Mouse (Mus musculus) kidney, embryonic 16.5 days (tissue): ENCODE measurements around the gene Zfp558. TPM values are rescaled to one million over a fixed set of nuclear protein-coding genes. Genes with fewer than 3 reads are reported as not detected.
"Not testable (repeated sequence)": the region's sequence is repeated elsewhere in the genome, so short reads cannot be mapped to it uniquely, and the experiment has no call there.

Experiments used
- ATAC-seq: fragments of 200-750 bp; cut with Nextera tagmentation; 2 replicates; pipeline ENCODE4 v1.8.0; 2017; ENCODE audit warnings: moderate TSS enrichment; ENCODE audit not compliant: low FRiP score, low TSS enrichment
- H3K27ac ChIP-seq: fragments of 300-500 bp; sonication (generic); 2 replicates; pipeline ENCODE4 v1.5.1; 2014; ENCODE audit warnings: low read length
- H3K27me3 ChIP-seq: fragments of 300-500 bp; sonication (generic); 2 replicates; pipeline ENCODE4 v1.6.1; 2014; ENCODE audit warnings: low read length, control low read depth, mixed read lengths; ENCODE audit not compliant: insufficient read depth
- H3K36me3 ChIP-seq: fragments of 300-500 bp; sonication (generic); 2 replicates; pipeline ENCODE4 v1.6.1; 2014; ENCODE audit warnings: low read length, control low read depth, mixed read lengths; ENCODE audit not compliant: insufficient read depth
- H3K4me1 ChIP-seq: fragments of 300-500 bp; sonication (generic); 2 replicates; pipeline ENCODE4 v1.6.1; 2014; ENCODE audit warnings: low read length, control low read depth, mixed read lengths; ENCODE audit not compliant: insufficient read depth
- H3K4me2 ChIP-seq: fragments of 300-500 bp; sonication (generic); replicated peaks from 2 replicates; pipeline ENCODE4 v1.6.1; 2014; ENCODE audit warnings: low read depth, low read length
- H3K4me3 ChIP-seq: fragments of 300-500 bp; sonication (generic); 2 replicates; pipeline ENCODE4 v1.5.1; 2014; ENCODE audit warnings: mild to moderate bottlenecking, low read length
- H3K9ac ChIP-seq: fragments of 300-500 bp; sonication (generic); replicated peaks from 2 replicates; pipeline ENCODE4 v1.6.1; 2014; ENCODE audit warnings: low read length
- H3K9me3 ChIP-seq: fragments of 300-500 bp; sonication (generic); 2 replicates; pipeline ENCODE4 v1.6.1; 2016; ENCODE audit warnings: low read length, control low read depth
- WGBS: fragments of 180-500 bp; shearing (Covaris S2); extraction: QIAGEN DNeasy Blood & Tissue Kit; methylation state at CpG from one replicate; pipeline ENCODE4 v1.1.7; 2014; 5-methylcytosine and 5-hydroxymethylcytosine counted together
- polyA plus RNA-seq: library from polyadenylated mRNA; unstranded; fragments of >200 nt; fragmentation: Nextera tagmentation; extraction: Ambion mirVana; gene quantifications from 2 replicates; pipeline ENCODE4 v1.2.1, GENCODE M21; 2015

Gene Zfp558
- 6.2 and 6.7 TPM in 2 replicates for polyA plus RNA-seq

DNA sequence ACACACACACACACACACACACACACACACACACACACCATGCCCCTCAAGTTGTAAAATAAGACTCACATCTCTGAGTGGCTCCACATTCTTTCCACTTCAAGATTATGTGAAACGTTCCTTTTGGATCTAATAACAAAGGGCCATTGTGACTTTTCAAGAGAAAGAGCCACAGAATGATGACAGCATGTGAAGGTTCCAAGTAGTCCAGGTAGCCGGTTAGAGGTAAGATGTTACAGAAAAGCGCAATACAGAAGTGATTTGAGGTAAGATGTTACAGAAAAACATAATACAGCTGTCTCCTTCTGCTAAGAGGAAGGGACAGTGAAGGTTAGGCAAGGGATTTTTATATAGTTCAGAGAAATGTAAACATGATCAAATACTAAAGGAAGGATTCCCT, at the start of gene Zfp558, which contains the start of gene Mbd3l1:
Gene Zfp558, minus strand, starts transcription at position 101 of the 400 bp plus-strand sequence.
Gene Mbd3l1, plus strand, starts transcription at position 192 of the 400 bp plus-strand sequence.
- no peaks in the 10 kb centered on the region for H3K9me3 ChIP-seq
- H3K4me3 ChIP-seq, result no peak within 1 kb of the TSS
- no peak within 1 kb of the TSS for H3K9ac ChIP-seq
- H3K4me2 ChIP-seq, result no peak within 1 kb of the TSS
- WGBS, result 77% methylated on average over 3 of the region's 3 CpGs
- ATAC-seq, result no peak
- no peak within 1 kb of the TSS for H3K27ac ChIP-seq
- H3K27me3 ChIP-seq, result no peaks in the 10 kb centered on the region; the same call in 1 of the 2 replicates
- no peaks in the 10 kb centered on the region; the same call in 1 of the 2 replicates for H3K4me1 ChIP-seq
- no peaks in the 10 kb centered on the region for H3K36me3 ChIP-seq

DNA sequence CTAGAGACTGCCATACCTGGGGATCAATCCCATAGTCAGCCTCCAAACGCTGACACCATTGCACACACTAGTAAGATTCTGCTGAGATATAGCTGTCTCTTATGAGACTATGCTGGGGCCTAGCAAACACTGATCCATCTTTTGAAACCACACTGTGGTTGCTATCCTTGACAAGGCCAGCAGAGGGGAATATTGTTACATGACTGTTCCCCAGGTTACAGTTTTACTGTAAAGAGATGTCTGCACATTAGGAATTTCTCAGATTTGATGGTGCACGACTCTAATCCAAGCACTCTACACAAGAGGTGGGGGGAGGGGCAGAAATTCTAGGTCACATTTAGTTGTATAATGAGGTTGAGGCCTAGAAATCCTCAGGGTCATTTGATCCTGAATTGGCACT, 30.0 kb upstream of the Zfp558 start:
- H3K4me2 ChIP-seq, result no peak overlapping the region
- no peaks in the 10 kb centered on the region for H3K27me3 ChIP-seq
- ATAC-seq, result no peak
- H3K4me1 ChIP-seq, result no peaks in the 10 kb centered on the region
- no peak overlapping the region for H3K9ac ChIP-seq
- whole genome bisulfite sequencing, result 42% methylated on average over 2 of the region's 2 CpGs
- H3K4me3 ChIP-seq, result no peak overlapping the region
- H3K9me3 ChIP-seq, result no peaks in the 10 kb centered on the region
- no peaks in the 10 kb centered on the region for H3K36me3 ChIP-seq
- H3K27ac ChIP-seq, result no peak overlapping the region

DNA sequence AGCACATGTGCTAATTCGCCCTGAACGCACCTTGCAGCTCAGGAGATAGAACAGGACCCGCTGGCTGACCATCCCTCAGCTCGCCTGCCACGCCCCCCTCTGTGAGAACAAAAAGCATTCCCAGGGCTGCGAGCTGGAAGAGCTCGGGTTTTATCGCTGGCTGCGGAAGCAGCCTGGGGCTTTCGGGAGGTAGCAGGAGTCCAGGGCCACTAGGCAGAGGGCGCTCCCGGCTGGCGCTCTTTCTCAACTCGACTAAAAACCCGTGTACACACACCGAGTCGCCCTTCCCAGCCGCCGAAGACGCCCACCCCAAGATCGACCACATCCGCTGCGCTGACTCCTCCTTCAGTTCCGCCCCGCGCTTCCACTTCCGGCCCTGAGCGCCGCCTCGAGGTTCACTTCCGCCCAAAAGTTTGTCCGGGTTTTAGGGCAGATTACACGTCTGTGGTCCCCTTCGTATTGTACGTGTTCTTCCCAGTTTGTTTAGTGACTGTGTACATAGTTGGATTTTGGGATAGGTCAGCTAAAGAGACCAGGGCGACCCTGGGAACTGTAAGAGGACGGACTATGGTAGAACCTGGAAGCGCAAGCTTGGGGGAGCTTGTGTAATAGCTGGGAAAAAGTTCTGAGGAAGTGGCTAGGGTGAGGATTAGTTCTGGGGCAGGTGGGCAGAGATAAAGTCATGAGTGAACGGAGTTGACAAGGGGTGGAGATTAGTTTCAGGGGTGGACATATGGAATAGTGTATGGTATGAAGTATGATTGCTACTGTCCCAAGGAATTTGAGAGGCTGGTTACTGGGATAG, 4.5 kb downstream of the Zfp558 start:
- 5% methylated on average over 39 of the region's 39 CpGs for WGBS
- ATAC-seq, result peak; percentile 99
- Histone ChIP-seq H3K9ac (peak overlapping the region; percentile 78), H3K4me1 (peaks cover 5% of the 10 kb centered on the region), H3K9me3 (no peaks in the 10 kb centered on the region), H3K27me3 (no peaks in the 10 kb centered on the region; the same call in 1 of the 2 replicates), H3K4me2 (peak overlapping the region; percentile 79), H3K27ac (peak overlapping the region; percentile 93), H3K36me3 (0 out of 2 replicates have a peak, but pooled peaks cover 2% of the 10 kb centered on the region), H3K4me3 (peak overlapping the region; percentile 70)

DNA sequence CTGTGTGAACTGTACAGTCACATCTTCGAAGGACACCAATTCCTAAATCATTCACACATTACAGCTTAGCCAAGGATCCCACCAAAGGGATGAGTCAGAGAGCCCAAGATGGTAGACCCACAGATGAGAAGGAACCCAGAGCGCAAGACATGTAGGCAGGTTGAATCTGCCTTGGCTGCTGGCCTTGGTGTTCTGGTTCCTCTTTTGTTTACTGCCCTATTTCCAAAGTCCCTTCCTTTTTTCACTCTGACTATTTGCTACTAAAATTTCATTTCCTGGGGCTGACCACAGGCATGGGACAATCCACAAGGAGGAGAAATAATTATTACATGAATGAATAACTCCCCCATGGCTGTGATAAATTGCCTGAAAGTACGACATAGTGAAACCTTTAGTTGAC, 10.1 kb downstream of the Zfp558 start:
- no peak overlapping the region for H3K27ac ChIP-seq
- H3K9me3 ChIP-seq, result peaks cover 9% of the 10 kb centered on the region
- peaks cover 16% of the 10 kb centered on the region; the same call in 1 of the 2 replicates for H3K36me3 ChIP-seq
- no peak overlapping the region for H3K4me3 ChIP-seq
- WGBS, result 70% methylated on average over 3 of the region's 3 CpGs
- no peak for ATAC-seq
- H3K4me1 ChIP-seq, result peaks cover 4% of the 10 kb centered on the region
- H3K4me2 ChIP-seq, result no peak overlapping the region
- no peaks in the 10 kb centered on the region for H3K27me3 ChIP-seq
- H3K9ac ChIP-seq, result no peak overlapping the region

DNA sequence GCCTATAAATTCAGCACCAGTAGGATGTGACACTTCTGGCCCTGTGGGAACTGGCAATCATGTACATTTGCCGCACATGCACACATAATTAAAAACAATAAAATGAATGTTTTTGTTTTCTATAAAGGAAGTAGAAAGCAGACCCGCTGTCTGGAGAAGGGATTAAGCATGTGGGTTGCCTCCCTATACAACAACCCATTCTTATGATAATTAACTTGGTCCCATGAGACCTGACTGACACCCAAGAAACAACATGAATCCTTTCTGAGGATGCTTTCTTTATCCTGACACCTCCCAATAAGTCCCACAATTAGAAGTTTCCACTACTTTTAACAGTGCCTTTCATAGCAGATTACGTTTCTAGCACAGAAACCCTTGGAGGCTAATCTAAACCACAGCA, 10.7 kb downstream of the Zfp558 start:
- no peak overlapping the region for H3K27ac ChIP-seq
- H3K27me3 ChIP-seq, result no peaks in the 10 kb centered on the region
- no peak overlapping the region for H3K9ac ChIP-seq
- ATAC-seq, result no peak
- no peak overlapping the region for H3K4me3 ChIP-seq
- H3K9me3 ChIP-seq, result peaks cover 10% of the 10 kb centered on the region
- WGBS, result 79% methylated on average over 3 of the region's 3 CpGs
- peaks cover 19% of the 10 kb centered on the region; the same call in 1 of the 2 replicates for H3K36me3 ChIP-seq
- no peak overlapping the region for H3K4me2 ChIP-seq
- no peaks in the 10 kb centered on the region for H3K4me1 ChIP-seq

DNA sequence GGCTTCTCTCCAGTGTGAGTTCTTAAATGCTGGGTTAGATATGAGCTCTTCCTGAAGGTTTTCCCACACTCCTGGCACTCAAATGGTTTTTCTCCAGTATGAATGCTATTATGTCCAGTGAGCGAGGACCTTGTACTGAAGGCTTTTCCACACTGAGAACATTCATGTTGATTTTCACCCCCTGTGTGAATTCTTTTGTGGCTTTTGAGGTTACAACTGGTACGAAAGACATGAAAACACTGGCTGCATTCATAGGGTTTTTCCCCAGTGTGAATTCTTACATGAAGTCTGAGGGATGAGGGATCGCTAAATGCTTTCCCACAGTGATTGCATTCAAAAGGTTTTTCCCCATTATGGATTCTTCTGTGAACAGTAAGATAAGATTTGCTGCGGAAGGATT, 21.5 kb downstream of the Zfp558 start:
- H3K4me2 ChIP-seq, result no peak overlapping the region
- no peaks in the 10 kb centered on the region for H3K27me3 ChIP-seq
- WGBS, result 96% methylated on average over 4 of the region's 4 CpGs
- peaks cover 7% of the 10 kb centered on the region for H3K9me3 ChIP-seq
- peaks cover 34% of the 10 kb centered on the region for H3K36me3 ChIP-seq
- H3K4me1 ChIP-seq, result no peaks in the 10 kb centered on the region
- H3K9ac ChIP-seq, result no peak overlapping the region
- ATAC-seq, result no peak
- H3K27ac ChIP-seq, result no peak overlapping the region
- H3K4me3 ChIP-seq, result no peak overlapping the region

DNA sequence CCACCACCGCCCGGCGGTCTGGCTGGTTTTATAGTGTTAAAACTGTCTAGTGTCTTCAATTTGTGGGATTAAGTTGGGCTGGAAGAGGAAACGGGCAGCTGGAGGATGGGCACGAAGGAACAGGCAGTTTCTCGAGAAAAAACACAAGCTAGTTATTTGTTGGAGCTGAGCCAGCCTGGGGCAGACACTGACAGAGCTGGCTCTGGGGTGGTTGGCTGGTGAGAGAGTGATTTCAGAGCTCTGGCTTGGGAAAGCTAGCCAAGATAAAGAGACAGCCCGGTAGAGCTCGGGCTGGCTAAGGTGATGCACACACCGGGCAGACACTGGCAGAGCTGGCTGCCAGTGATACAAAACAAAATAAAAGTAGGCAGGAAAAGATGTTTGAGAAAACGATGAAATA, 46.4 kb downstream of the Zfp558 start:
- H3K9ac ChIP-seq, result no peak overlapping the region
- 87% methylated on average over 10 of the region's 10 CpGs for WGBS
- H3K27me3 ChIP-seq, result no peaks in the 10 kb centered on the region
- ATAC-seq, result no peak
- no peaks in the 10 kb centered on the region for H3K9me3 ChIP-seq
- no peak overlapping the region for H3K4me3 ChIP-seq
- H3K4me2 ChIP-seq, result no peak overlapping the region
- H3K4me1 ChIP-seq, result no peaks in the 10 kb centered on the region
- no peaks in the 10 kb centered on the region for H3K36me3 ChIP-seq
- no peak overlapping the region for H3K27ac ChIP-seq

DNA sequence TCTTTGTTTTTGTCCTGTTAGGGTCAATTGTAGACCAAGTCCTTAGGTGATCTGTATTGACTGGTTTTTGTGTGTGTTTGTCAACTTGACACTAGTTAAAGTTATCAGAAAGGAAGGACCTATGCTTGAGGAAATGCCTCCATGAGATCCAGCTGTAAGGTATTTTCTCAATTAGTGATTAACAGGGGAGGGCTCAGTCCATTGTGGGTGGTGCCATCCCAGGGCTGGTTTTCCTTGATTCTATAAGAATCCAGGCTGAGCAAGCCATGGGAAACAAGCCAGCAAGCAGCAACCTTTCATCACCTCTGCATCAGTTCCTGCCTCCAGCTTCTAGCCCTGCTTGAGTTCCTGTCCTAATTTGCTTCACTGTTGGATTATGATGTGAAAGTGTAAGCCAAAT, 47.7 kb downstream of the Zfp558 start, which contains the start of gene Mbd3l2:
Gene Mbd3l2, plus strand, starts transcription at position 301 of the 400 bp plus-strand sequence.
- no peaks in the 10 kb centered on the region for H3K27me3 ChIP-seq

DNA sequence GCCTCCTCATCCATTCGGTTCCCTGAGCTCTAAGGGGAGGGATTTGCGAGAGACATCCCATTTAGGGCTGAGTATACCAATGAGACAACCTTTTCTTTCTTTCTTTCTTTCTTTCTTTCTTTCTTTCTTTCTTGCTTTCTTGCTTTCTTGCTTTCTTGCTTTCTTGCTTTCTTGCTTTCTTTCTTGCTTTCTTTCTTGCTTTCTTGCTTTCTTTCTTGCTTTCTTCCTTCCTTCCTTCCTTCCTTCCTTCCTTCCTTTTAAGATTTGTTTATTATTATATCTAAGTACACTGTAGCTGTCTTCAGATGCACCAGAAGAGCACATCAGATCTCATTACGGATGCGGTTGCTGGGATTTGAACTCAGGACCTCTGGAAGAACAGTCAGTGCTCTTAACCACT, 65.7 kb downstream of the Zfp558 start:
- not testable (repeated sequence) for H3K36me3 ChIP-seq, H3K27me3 ChIP-seq, H3K4me2 ChIP-seq, H3K9ac ChIP-seq, H3K9me3 ChIP-seq, H3K4me3 ChIP-seq, ATAC-seq, H3K4me1 ChIP-seq, H3K27ac ChIP-seq
- 88% methylated on average over 4 of the region's 4 CpGs for WGBS

More for the DNA sequence above, 47.7 kb downstream of the Zfp558 start, which contains the start of gene Mbd3l2:
- H3K9me3 ChIP-seq, result no peaks in the 10 kb centered on the region
- no peak within 1 kb of the TSS for H3K9ac ChIP-seq
- H3K4me1 ChIP-seq, result no peaks in the 10 kb centered on the region
- no peak within 1 kb of the TSS for H3K27ac ChIP-seq
- no peak within 1 kb of the TSS for H3K4me2 ChIP-seq
- ATAC-seq, result no peak
- H3K36me3 ChIP-seq, result no peaks in the 10 kb centered on the region
- no peak within 1 kb of the TSS for H3K4me3 ChIP-seq
